Mouse (Mus musculus): ENCODE data around the gene Gpatch2.

Gpatch2 gene

DNA sequence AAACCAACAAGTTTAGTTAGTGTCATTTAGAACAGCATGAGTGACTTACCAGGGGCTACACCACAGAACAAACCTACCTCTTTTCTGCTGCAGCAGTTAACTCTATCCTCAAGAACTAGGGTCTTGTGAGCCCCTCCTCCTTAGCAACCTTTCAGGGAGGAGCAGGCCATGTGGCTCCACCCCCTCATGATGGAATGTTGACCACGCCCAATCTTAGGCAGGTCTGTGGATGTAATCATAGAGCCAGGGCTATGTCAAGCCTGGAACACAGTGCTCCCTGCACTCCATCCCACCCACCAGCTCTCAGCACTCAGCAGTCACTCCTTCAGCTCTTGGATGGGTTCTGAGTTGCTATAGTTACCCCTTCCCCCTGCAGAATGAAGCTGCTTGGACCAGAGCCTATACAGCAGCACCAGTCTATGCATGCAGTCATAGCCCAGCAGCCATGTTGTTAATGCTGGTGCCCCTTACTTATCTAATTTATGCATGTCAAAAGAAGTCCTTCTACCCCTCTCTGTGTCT lies 35.5 kb downstream of the Gpatch2 start:
- no peak for DNase-seq

DNA sequence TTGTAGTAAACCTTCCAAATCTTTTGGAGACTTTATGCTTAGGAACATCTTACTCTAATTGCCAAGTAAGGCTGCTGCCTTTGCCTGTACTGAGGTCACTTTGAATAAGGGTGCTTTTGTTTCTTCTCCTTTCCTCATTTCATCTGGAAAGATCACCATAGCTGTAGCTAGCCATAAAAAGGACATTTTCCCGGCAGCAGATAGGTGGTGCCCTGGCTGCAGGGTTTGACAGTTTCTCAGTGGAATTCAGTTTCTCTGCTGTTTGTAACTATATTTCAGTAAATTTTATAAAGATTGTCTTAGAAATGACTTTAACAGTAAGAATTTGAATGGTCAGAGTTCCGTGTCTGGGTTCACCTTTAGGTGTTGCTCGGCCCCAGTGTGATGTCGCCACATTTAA lies 43.4 kb downstream of the Gpatch2 start:
- DNase-seq, result no peak

DNA sequence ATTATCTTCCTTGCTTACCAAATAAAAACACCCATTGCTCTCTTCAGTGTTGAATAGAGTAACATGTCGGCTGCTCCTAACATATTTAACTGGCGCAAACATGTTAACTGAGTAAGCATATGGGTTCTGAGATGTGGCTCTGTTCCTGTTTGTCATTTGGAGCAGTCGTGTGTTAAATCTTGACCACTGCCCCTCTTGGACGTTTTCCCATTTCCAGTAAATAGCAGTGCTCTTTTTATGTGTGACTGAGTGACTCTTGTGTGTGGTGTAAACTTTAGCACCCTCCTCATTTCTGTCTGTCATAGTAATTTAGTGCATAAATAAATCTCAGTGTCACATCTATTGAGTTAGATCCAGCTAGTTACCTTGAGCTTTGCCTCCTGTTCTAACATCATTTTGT lies 52.3 kb downstream of the Gpatch2 start:
- no peak for DNase-seq

DNA sequence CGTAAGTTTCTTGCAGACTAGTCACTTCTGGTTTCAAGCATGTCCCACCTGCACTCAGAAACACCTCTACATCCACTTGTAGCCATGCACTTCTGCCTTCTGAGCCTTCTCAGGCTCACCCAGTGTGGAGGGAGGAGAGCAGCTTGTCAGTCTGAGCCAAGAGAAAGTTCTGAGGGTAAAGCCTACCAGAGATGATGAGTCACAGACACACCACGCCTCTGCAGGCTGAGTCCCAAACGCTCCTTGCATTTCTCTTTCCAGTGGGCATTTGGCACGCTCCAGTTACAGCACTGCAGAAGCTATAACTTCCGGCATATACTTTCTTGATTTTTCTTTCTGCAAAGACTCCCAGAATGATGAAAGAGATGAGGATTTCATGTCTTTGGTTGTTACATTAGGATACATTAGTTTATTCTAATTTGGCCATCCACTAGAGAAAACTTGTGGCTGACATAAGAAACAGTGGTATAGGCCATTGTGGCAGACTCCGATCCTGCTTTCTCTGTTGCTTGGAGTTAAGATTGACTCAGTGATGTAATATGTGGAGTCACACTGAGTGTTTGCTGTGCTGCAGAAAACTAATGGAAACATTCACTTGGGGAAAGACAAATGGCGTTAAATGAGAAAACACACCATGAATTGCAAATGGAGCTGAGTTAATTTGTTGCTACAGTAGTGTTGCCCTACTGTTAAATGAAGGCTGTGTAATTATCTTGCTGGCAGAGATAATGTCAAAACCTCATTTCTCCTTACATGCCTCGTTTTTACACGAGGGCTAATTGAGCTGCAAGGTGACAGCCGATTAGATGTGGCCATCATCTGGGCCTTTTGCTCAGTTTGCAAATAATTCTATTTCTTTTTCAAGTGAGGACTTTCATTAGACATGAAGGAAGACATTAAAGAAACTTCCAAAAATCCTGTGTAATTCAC lies 55.3 kb downstream of the Gpatch2 start:
- DNase-seq, result no peak

DNA sequence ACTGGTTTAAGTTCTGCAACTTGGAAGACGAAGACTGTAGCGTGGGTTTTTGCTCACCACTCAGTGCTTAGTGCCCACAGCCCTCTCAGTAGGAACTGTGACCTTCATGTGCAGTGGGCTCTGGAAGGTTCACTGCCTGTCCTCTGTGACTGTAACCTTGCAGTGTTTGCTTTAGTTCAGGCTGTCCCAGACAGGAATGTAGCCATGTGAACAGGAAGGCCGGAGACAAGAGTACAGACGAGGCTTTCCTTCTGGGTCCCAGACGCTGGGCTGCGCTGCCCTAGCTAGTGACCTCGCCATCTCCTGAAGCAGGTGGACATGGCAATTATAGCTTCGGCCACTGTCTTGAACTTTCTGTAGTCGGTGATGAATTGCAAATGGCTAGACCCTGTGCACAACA lies 62.0 kb downstream of the Gpatch2 start:
- DNase-seq, result no peak

DNA sequence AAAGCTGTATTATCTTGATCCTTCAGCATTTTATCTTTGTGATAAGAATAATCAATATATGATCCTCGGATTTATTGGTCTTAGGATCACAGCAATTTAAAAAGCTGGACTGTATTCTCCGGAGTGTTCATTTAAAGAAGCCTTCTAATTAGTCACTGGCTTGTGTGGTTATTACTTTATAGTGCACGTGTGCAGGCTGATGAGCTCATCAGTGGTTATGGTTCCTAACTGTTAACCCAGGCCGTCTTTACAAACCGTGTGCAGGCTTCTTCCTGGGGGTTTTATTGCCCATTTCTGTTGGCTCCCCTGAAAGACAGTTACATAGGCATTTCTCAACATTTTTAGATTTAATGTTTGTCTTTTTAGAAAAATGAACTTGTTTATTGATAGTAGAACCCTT lies 63.2 kb downstream of the Gpatch2 start:
- DNase-seq, result no peak

DNA sequence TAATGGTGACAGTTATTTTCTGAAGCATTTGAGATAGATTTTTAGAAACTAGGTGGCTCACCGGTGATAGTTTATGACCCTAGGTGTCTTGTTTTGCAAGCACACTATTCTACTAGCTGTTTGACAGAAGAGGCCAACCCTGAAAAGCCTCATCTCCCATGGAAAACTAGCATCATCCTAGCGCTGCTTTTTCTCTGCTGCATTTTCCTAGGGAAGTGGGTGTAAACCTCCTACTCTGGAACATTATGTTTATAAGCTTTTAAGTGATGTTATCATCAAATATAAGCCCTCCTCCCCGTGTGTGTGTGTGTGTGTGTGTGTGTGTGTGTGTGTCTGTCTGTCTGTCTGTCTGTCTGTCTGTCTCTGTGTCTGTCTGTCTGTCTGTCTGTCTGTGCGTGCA lies 64.5 kb downstream of the Gpatch2 start:
- no peak for DNase-seq

DNA sequence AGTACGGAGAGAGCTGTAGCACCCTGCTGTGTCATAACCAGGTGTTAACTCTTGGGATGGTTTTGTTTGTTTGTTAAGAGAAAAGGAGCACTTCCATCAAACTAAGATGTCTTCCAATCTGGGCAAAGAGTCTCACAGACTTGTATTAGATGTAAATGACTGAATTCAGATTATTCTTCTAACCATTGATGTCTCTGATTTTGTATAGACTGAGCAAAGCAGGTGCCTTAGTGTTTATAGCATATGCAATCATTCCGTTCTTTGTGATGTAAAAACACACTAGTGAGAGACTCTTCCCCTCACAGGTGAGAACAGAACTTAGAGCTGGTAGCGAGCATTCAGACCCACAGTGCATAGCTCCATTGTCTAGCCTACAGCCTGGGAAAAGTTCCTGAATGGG lies 67.0 kb downstream of the Gpatch2 start:
- no peak for DNase-seq

DNA sequence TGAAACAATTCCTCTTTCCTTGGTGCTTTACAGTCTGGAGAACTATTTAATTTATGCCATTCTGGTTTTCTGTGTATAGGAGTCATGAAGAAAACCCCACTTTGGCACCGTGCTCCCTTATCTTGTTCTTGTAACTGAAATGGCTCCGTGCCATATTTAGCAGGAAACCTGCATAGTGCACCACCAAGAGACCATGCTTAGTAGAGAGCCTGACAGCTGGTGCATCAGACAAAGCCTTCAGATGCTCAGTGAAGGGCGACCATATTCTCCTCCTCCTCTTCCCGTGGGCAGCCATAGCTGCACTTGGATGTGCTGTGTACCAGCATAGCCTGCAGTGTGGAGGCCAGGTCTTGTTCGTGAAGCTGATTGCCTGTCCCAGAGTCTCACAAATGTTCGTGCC lies 67.5 kb downstream of the Gpatch2 start:
- no peak for DNase-seq

DNA sequence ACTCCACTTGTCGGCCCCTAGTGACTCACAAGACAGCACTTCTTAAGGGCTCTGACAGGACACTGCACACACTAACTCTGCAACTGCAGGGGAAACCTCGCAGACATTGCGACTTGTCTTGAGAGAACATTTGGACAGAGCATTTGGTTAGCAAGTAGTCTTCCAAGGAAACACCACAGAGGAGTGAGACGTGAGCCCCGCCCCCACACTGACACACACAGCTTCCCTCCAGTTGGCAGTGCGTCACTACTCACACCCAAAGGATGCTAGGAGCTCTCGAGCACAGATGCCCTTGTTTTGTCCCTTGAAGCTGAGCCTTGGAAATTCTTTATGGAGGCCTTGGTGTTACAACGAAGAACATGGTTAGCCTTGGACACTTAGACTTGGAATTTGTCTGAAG lies 70.4 kb downstream of the Gpatch2 start:
- no peak for DNase-seq

DNA sequence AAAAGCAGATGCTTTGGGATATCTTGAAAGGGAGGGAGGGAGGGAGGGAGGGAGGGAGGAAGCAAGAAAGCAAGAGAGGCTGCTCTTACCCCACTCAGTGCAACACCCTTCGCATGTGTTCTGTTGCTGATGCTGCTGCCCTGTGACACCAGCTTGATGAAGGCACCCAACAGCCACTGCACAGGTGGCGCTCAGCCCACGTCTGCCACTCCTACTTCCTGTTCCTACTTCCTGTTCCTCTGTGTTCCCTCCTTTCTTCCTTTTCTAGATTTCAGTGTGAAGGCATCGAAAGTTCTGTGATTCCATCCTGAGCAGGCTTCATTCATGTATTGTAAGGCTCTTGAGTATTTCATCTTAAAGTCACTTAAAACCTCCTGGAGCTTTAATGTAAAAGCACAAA lies 71.1 kb downstream of the Gpatch2 start:
- no peak for DNase-seq

DNA sequence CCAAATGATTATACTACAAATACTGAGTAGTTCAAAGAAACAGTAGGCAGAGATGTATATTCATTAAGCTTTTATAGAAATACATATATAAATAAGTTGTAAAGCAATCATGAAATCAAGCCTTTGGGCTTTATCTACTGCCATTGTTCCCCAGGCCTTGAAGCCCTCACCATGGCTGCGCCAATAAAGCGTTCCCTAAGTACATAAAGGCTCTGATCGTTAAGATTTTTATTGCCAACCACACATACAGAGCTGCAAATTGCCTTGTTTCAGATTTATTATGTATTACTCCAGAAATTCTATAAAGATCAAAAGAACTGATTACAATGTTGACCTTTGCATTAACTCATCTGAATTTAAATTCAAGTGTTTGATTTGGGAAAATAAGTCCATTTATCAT lies 71.6 kb downstream of the Gpatch2 start:
- DNase-seq, result no peak

DNA sequence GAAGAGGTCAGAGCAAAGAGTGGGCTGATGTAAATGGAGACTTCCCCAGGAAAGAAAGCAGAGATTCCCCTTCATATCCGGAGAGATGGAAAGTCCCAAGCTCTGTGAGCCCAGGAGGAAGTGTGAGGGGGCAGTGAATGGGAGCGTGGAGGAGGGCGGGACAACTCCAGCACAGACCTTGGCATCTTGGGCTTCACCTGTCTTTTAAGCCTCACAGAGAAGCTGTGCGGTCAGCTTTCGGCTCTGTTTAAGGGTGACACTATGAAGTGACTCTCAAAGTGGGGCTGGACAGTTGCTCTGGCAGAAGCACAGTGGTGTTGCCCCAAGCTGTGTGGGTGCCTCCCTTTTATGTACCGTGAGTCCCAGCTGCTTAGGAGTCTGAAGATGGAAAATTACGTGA lies 74.9 kb downstream of the Gpatch2 start:
- DNase-seq, result no peak

DNA sequence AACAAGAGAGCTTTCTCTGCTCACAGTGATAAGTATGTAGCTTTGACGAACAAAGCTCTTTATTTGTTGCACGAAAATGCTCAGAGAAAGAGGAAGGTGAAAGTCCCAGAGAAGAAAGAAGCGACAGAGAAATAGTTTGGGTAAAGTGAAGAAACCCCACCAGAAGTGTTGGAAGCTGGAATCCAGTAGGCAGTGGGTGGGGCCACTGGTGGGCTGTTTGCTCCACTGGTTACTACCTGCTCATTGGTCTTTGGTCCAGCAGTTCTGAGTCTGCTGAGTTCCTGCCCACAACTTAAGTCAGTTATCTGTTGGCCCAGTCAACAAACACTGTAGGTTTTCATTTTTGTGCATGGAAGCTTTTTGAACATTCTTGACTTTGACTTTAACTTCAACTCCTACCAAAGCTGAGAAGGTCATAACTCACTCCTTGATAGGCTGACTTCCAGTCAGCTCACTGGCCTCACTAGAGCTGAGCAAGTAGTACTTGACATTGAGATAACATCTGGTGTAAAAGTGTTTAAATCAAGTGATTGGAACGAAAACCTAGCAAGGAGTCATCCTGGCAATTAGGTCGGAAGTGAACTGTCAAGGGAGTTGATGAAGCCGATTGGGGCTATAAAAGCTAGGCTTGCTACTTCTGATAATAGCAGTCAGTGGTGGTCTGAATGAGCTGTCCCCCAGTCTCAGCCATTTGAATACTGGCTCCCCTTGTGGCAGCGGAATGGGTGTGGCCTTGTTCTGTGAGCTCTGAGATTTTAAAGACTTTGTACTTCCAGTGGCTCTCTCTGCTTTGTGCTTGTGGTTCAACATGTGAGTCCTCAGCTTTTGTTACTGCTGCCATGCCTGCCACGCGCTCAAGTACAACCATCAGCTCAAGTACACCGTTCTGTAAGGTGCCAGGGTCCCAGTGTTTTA lies 76.4 kb downstream of the Gpatch2 start:
- DNase-seq, result no peak

DNA sequence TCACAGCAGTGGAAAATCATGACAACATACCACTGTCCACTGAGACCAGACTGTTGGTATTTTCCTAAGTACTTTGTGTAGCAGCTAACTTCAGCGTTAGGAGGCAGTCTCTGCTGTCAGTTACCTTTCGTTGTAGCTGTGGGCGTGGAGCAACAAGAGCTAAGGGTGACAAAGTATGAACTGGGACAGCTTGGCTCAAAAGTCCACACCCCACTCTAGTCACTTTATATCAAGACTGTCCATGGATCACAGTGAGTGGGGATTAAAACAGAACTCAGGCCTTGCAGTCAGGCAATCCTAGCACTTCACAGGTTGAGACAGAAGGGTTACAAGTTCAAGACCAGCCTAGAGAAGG lies 77.1 kb downstream of the Gpatch2 start:
- DNase-seq, result no peak

DNA sequence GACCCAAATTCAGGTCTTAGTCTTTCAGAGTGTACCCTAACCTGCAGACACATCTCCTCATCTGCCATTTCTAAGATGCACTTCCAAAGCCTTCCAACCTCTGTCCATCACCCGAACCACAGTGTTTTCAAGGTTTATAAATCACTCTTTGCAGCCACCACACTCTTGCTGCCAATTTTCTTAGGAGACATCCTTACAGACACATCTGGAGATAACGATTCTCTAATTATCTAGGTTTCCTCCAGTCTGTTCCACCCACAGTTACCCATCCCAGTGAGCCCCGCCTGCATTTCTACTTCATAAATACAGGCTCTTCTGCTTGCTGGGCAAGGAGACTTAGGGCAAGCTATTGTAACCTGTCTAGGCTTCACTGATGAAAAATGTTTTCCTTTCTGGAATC lies 77.9 kb downstream of the Gpatch2 start:
- no peak for DNase-seq

DNA sequence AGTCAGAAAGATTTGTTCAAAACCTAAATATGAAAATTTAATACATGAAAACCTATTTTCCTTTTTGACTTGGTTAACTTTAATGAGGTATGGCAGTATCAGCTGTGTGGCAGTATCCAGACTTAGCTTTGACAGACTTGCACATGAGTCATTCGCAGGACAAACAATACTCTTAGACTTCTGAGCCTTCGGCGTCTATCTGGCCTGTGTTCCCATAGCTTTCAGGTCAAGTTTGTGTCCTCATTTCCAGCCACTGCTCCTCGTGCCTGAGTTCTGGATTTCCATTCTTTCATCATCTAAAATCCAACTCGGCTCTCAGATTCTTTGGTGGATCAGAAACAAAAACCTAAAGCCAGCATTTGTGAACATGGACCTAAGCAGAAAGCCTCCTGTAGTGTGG lies 79.2 kb downstream of the Gpatch2 start:
- no peak for DNase-seq

DNA sequence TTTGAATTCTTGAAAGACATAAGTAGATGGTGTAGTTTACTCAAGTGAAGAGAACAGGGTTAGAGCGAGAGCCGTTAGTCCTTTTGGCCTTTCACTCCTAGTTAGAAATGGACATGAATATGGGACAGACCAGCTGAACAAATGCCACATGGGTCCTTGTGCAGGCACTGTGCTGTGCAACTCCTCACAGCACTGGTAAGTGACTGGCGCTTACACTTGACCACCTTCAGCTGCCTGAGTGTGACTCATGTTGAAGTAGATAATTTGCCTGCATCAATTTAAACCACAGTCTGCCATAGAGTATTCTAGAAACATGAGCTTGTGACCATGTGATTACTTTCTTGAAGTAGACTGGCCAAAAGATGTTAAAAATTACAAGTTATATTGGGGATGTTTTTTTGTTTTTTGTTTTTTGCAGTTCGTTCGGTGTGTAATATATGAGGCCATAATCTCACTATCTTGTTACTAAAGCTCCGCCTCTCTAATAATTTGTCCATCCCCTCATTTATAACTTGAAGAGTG lies 79.8 kb downstream of the Gpatch2 start:
- DNase-seq, result no peak

DNA sequence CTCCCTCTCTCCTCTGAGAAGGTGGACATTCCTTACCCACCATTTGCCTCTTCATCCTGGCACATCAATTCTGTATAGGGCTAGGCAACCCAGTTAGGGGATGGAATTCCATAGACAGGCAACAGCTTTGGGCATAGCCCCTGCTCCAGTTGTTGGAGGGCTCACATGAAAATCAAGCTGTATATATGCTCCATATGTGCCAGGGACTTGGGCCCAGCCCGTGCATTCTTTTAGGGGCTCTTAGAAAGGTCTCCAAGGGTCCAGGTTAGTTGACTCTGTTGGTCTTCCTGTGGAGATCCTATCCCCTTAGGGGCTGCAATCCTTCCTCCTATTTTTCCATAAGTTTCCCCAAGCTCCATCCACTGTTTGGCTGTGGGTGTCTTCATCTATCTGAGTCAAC lies 80.4 kb downstream of the Gpatch2 start:
- DNase-seq, result no peak

DNA sequence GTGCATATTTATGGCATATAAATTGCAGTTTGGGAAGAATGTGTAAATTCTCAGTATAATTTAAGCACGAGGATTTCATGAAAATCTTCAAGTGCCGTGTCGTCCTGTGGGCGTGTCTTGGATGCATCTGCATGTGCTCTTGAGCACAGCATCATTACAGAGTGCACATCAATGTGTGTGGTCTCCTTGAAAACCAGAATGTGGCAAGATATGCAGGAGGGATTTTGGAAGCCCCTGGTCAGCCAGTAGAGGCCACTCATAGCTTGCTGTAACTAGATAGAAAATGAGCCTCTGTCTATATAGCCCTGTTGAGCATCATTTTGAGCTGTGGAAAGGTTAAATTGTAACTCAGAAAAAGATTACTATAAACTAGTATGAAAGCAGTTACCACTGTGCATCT lies 83.9 kb downstream of the Gpatch2 start:
- no peak for DNase-seq

DNA sequence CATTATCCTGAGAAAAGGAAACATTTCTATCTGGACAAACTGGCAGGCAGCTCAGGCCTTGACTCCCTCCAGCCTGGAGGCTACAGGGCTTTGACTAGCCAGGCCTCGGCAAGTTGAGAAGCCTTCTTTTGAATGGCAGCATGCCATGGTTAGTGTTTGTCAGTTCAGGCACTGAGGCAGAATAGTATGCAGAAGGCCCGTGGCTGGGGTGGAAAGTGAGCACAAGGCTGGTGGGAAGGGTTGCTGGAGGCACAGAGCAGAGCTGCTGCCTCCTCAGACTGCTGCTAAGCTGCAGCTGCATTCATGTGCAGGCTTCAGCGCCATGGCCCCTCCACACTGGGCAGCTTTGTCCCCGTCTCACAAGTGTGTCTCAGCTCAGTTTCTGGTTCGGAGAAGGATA lies 85.3 kb downstream of the Gpatch2 start:
- no peak for DNase-seq

DNA sequence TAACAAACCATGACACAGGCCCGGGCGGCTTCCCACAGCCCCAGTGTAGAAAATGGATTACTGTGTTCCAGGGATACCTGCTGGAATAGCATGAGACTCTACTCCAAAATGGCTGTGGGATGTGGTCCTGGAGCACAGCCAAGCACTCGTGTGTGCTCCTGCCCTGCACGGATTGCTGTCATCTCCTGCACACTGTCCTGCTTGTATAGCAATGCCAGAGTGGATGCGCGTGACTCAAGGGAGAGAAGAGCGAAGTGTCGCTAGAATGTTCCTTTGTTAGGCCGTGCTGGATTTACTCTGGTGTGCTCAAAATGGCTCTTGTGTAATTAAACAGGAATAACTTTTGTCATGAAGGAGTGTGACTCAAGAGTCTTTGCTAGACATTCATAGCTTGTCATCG lies 87.9 kb downstream of the Gpatch2 start:
- no peak for DNase-seq

DNA sequence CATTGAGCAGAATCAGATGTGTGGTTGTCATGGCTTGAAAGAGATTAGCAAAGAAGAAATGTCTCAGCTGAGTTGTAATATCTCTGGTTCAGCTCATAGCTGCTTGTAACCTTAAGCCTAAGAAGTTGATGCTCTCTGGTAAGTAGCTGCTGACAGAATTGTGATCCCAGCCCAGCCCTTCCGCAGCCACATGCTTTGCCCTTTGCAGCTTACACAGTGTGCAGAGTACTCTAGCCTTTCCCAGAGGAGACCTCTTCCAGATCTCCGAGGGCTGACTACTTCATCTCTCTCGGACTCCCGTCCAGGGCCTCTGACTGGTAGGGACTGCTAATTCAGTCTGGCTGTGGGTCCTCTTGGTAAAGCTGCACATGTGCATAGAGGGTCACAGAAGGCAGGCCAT lies 92.0 kb downstream of the Gpatch2 start:
- no peak for DNase-seq

DNA sequence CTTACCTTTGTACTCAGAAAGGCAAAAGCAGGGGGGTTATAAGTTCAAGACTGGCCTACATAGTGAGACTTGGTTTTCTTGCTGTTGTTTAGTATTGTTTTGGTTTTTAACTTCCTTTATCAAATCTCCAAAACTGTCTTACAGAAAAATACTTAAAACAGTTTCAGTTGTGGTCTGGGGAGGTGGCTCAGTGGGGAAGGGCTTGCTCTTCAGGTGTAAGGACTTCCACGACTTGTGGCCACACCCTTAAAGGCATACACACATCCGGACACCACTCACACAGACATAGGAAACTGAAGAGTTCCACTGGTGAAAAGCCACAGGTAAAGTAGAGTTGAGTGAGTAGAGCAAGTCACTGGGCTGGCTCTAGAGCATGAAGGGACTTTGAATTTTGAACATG lies 93.2 kb downstream of the Gpatch2 start:
- no peak for DNase-seq
